Mouse (Mus musculus): ENCODE measurements around the gene Khnyn. TPM values are rescaled to one million over a fixed set of nuclear protein-coding genes. Genes with fewer than 3 reads are reported as not detected.

Khnyn gene
- polyA plus RNA-seq, 1 experiment from 2014 or later, result 10.4 TPM

- no peak overlapping the region for H3K9ac ChIP-seq (ENCODE audit: low read depth, low read length)
- H3K9me3 ChIP-seq (replicated peaks; ENCODE audit: control insufficient read depth, low read length, poor library complexity, severe bottlenecking), result no peaks in the 10 kb centered on the region
- ATAC-seq, result no peak
- H3K4me2 ChIP-seq (ENCODE audit: low read length), result no peak overlapping the region
- 0 out of 2 replicates have a peak, but pooled peaks cover 3% of the 10 kb centered on the region for H3K4me1 ChIP-seq (ENCODE audit: control insufficient read depth, insufficient read depth, low read length)
- no peaks in the 10 kb centered on the region for H3K27me3 ChIP-seq (ENCODE audit: control insufficient read depth, insufficient read depth, low read depth, low read length)
- H3K36me3 ChIP-seq (ENCODE audit: control insufficient read depth, insufficient read depth, low read length), result no peaks in the 10 kb centered on the region
- no peak overlapping the region for H3K4me3 ChIP-seq (ENCODE audit: low read depth, low read length)
- WGBS, result 86% methylated on average over 7 of the region's 7 CpGs
- H3K27ac ChIP-seq (ENCODE audit: low read length), result no peak overlapping the region
These were observed 37.9 kb downstream of the Khnyn start for GRCm38 (mm10) chr14:55922475-55923232.

GRCm38 (mm10) chr14:55926847-55927246 is 42.1 kb downstream of the Khnyn start:
- ATAC-seq, result no peak
- Histone ChIP-seq H3K4me3 (ENCODE audit: low read depth, low read length) (no peak overlapping the region), H3K9me3 (replicated peaks; ENCODE audit: control insufficient read depth, low read length, poor library complexity, severe bottlenecking) (peaks cover 3% of the 10 kb centered on the region; the same call in 1 of the 2 replicates), H3K9ac (ENCODE audit: low read depth, low read length) (no peak overlapping the region), H3K27me3 (ENCODE audit: control insufficient read depth, insufficient read depth, low read depth, low read length) (no peaks in the 10 kb centered on the region), H3K4me1 (ENCODE audit: control insufficient read depth, insufficient read depth, low read length) (no peaks in the 10 kb centered on the region), H3K4me2 (ENCODE audit: low read length) (no peak overlapping the region), H3K36me3 (ENCODE audit: control insufficient read depth, insufficient read depth, low read length) (no peaks in the 10 kb centered on the region), H3K27ac (ENCODE audit: low read length) (no peak overlapping the region)
- 89% methylated on average over 4 of the region's 4 CpGs for WGBS

- Histone ChIP-seq H3K36me3 (ENCODE audit: control insufficient read depth, insufficient read depth, low read length) (no peaks in the 10 kb centered on the region), H3K4me2 (ENCODE audit: low read length) (no peak overlapping the region), H3K27me3 (ENCODE audit: control insufficient read depth, insufficient read depth, low read depth, low read length) (no peaks in the 10 kb centered on the region), H3K4me3 (ENCODE audit: low read depth, low read length) (no peak overlapping the region), H3K9me3 (replicated peaks; ENCODE audit: control insufficient read depth, low read length, poor library complexity, severe bottlenecking) (peaks cover 3% of the 10 kb centered on the region; the same call in 1 of the 2 replicates), H3K4me1 (ENCODE audit: control insufficient read depth, insufficient read depth, low read length) (no peaks in the 10 kb centered on the region), H3K27ac (ENCODE audit: low read length) (no peak overlapping the region), H3K9ac (ENCODE audit: low read depth, low read length) (no peak overlapping the region)
- no peak for ATAC-seq
- WGBS, result 85% methylated on average over 12 of the region's 12 CpGs
These were observed 44.7 kb downstream of the Khnyn start for GRCm38 (mm10) chr14:55929263-55929997.

GRCm38 (mm10) chr14:55933586-55933985 is 48.8 kb downstream of the Khnyn start:
- ATAC-seq, result no peak
- H3K27ac ChIP-seq (ENCODE audit: low read length), result no peak overlapping the region
- 73% methylated on average over 7 of the region's 7 CpGs for WGBS

GRCm38 (mm10) chr14:55940070-55940800 is 55.5 kb downstream of the Khnyn start:
- Histone ChIP-seq H3K9ac (ENCODE audit: low read depth, low read length) (no peak overlapping the region), H3K9me3 (replicated peaks; ENCODE audit: control insufficient read depth, low read length, poor library complexity, severe bottlenecking) (no peaks in the 10 kb centered on the region), H3K27ac (ENCODE audit: low read length) (no peak overlapping the region), H3K4me1 (ENCODE audit: control insufficient read depth, insufficient read depth, low read length) (no peaks in the 10 kb centered on the region), H3K4me2 (ENCODE audit: low read length) (no peak overlapping the region), H3K36me3 (ENCODE audit: control insufficient read depth, insufficient read depth, low read length) (no peaks in the 10 kb centered on the region), H3K4me3 (ENCODE audit: low read depth, low read length) (no peak overlapping the region), H3K27me3 (ENCODE audit: control insufficient read depth, insufficient read depth, low read depth, low read length) (no peaks in the 10 kb centered on the region)
- no peak for ATAC-seq
- 54% methylated on average over 7 of the region's 7 CpGs for WGBS

More at GRCm38 (mm10) chr14:55933586-55933985, 48.8 kb downstream of the Khnyn start:
- no peaks in the 10 kb centered on the region for H3K36me3 ChIP-seq (ENCODE audit: control insufficient read depth, insufficient read depth, low read length)
- H3K4me3 ChIP-seq (ENCODE audit: low read depth, low read length), result no peak overlapping the region
- no peak overlapping the region for H3K4me2 ChIP-seq (ENCODE audit: low read length)
- no peaks in the 10 kb centered on the region for H3K27me3 ChIP-seq (ENCODE audit: control insufficient read depth, insufficient read depth, low read depth, low read length)
- no peaks in the 10 kb centered on the region for H3K4me1 ChIP-seq (ENCODE audit: control insufficient read depth, insufficient read depth, low read length)
- no peak overlapping the region for H3K9ac ChIP-seq (ENCODE audit: low read depth, low read length)
- peaks cover 3% of the 10 kb centered on the region; the same call in 1 of the 2 replicates for H3K9me3 ChIP-seq (replicated peaks; ENCODE audit: control insufficient read depth, low read length, poor library complexity, severe bottlenecking)

- Histone ChIP-seq H3K27ac (ENCODE audit: low read length) (no peak overlapping the region), H3K4me1 (ENCODE audit: control insufficient read depth, insufficient read depth, low read length) (no peaks in the 10 kb centered on the region), H3K9ac (ENCODE audit: low read depth, low read length) (no peak overlapping the region), H3K27me3 (ENCODE audit: control insufficient read depth, insufficient read depth, low read depth, low read length) (no peaks in the 10 kb centered on the region), H3K4me3 (ENCODE audit: low read depth, low read length) (no peak overlapping the region), H3K9me3 (replicated peaks; ENCODE audit: control insufficient read depth, low read length, poor library complexity, severe bottlenecking) (no peaks in the 10 kb centered on the region), H3K36me3 (ENCODE audit: control insufficient read depth, insufficient read depth, low read length) (no peaks in the 10 kb centered on the region), H3K4me2 (ENCODE audit: low read length) (no peak overlapping the region)
- ATAC-seq, result no peak
- 88% methylated on average over 11 of the region's 11 CpGs for WGBS
These were observed 58.9 kb downstream of the Khnyn start for GRCm38 (mm10) chr14:55943601-55944000.

- H3K9me3 ChIP-seq (replicated peaks; ENCODE audit: control insufficient read depth, low read length, poor library complexity, severe bottlenecking), result no peaks in the 10 kb centered on the region
- H3K4me2 ChIP-seq (ENCODE audit: low read length), result no peak within 1 kb of the TSS
- no peak within 1 kb of the TSS for H3K9ac ChIP-seq (ENCODE audit: low read depth, low read length)
- no peaks in the 10 kb centered on the region for H3K4me1 ChIP-seq (ENCODE audit: control insufficient read depth, insufficient read depth, low read length)
- no peak within 1 kb of the TSS for H3K4me3 ChIP-seq (ENCODE audit: low read depth, low read length)
- ATAC-seq, result no peak
- 85% methylated on average over 4 of the region's 4 CpGs for WGBS
- H3K36me3 ChIP-seq (ENCODE audit: control insufficient read depth, insufficient read depth, low read length), result no peaks in the 10 kb centered on the region
- no peaks in the 10 kb centered on the region for H3K27me3 ChIP-seq (ENCODE audit: control insufficient read depth, insufficient read depth, low read depth, low read length)
- H3K27ac ChIP-seq (ENCODE audit: low read length), result no peak within 1 kb of the TSS
These were observed 59.8 kb downstream of the Khnyn start, which contains the start of gene Cma1 for GRCm38 (mm10) chr14:55944575-55944974. TSS of gene Cma1 (minus strand) at chr14:55944675.

- Histone ChIP-seq H3K9ac (ENCODE audit: low read depth, low read length) (no peak overlapping the region), H3K9me3 (replicated peaks; ENCODE audit: control insufficient read depth, low read length, poor library complexity, severe bottlenecking) (no peaks in the 10 kb centered on the region), H3K27ac (ENCODE audit: low read length) (no peak overlapping the region), H3K4me3 (ENCODE audit: low read depth, low read length) (no peak overlapping the region), H3K4me2 (ENCODE audit: low read length) (no peak overlapping the region), H3K4me1 (ENCODE audit: control insufficient read depth, insufficient read depth, low read length) (no peaks in the 10 kb centered on the region), H3K36me3 (ENCODE audit: control insufficient read depth, insufficient read depth, low read length) (no peaks in the 10 kb centered on the region), H3K27me3 (ENCODE audit: control insufficient read depth, insufficient read depth, low read depth, low read length) (no peaks in the 10 kb centered on the region)
- no peak for ATAC-seq
- WGBS, result 80% methylated on average over 2 of the region's 2 CpGs
These were observed 61.7 kb downstream of the Khnyn start for GRCm38 (mm10) chr14:55946269-55946969.
